Mouse (Mus musculus) T-helper 1 cell (primary cell): ENCODE data around the gene Zfp958.
"Not testable (repeated sequence)": the region's sequence is repeated elsewhere in the genome, so short reads cannot be mapped to it uniquely, and the experiment has no call there.

Source experiments
- in situ Hi-C: fragments of 300-600 bp; cut with MboI, MseI; formaldehyde crosslinking; loops from one replicate; pipeline ENCODE4 v1.15.1; 2025; ENCODE audit warnings: high pct_unique_total_duplicates

The Zfp958 gene

DNA sequence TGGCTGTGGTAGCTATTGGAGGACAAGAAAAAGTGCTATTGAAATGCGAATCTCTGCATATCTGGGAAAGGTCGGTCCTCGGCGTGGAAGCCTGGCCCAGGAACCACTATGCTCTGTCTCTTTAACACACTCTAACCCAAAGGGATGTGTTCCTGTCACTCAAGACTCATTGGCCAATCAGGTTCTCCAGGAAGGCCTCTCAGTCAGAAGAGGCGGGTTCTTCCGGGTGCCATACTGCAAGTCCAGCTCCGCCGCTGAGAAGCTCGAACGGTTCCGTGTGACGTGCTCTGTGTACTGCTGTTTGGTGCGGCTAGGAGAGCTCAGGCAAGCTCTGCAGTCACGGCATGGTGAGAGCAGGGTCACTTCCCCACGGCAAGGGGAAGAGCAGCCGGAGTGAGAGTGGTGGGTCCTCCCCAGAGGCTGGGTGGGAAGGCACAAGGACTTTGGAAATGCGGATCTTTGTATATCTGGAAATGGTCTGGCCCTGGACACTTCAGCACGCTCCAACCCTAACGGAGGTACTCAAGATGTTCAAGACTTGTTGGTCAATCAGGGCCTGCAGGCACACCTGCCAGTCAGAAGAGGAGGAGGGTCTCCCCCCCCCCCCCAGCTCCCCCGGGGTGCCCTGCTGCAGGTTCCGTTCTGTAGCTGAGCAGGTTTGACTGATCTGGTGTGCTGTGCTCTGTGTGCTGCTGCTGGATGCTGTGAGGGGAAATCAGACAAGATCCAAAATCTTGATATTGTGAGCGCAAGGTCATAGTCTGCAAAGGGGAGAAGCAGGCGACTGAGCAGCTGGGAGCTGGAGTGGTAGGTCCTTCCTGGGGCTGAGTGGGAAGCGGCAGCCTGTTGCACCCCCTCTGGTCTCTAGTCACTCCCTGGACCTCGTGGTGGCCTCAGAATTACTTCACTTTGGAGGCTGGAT is at the start of gene Zfp958:
TSS of gene Zfp958 (plus strand) at position 236 of the 922 bp plus-strand sequence.
- in situ Hi-C loops, result loop anchor here (5.0 to 10.0 kb wide), 2 partner anchors 64 to 162 kb away; partner anchors contain the start of gene Shcbp1

DNA sequence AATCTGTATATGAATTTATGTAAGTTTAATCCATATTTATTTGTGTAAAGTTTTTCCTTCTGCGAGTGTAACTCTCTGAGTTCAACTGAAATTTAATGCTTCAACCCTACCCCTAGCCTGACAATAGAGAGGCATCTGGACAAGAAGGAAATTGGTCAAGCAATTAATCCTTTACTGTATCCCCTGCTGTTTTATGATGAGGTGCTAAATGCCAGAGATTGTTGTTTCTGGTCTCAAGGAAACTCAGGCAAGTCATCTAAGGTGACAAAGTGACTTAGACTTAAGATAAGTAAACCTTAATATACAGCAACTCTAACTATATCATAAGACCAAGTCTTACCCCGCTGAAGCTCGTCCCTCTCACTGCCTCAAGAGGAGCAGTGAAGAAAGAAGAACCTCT is 31.0 kb upstream of the Zfp958 start:
- in situ Hi-C loops, result no loop called here

DNA sequence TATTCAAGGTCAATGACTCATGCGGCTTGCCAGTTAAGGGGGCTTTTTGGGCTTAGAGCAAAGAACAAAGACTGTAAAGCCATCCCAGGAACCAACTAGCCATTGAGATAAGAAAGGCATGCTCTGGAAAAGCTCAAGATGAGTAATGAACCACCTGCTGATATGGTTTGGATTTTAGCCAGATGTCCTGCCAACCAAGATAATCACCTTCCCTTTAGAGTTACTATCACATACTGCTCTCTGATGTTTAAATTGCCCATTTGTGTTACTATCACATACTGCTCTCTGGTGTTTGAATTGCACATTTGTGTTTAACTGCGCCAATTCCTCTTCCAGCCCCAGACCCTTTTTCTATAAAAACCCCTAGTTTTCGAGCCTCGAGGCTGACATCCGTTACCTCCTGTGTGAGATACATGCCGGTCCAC is 30.2 kb upstream of the Zfp958 start:
- in situ Hi-C loops, result no loop called here

DNA sequence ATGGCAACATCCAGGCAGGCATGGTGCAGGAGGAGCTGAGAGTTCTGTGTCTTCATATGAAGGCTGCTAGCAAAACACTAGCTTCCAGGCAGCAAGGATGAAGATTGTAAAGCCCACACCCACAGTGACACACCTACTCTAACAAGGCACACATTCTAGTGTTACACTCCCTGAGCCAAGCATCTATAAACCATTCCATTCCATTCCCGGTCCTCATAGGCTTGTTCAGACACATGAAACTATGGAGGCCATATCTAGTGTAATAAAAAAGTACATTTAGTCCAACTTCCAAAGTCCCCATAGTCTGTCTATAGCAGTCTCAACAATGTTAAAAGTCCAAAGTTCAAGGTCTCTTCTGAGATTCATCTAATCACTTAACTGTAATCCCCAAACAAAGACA is 28.3 kb upstream of the Zfp958 start:
- in situ Hi-C loops, result no loop called here

DNA sequence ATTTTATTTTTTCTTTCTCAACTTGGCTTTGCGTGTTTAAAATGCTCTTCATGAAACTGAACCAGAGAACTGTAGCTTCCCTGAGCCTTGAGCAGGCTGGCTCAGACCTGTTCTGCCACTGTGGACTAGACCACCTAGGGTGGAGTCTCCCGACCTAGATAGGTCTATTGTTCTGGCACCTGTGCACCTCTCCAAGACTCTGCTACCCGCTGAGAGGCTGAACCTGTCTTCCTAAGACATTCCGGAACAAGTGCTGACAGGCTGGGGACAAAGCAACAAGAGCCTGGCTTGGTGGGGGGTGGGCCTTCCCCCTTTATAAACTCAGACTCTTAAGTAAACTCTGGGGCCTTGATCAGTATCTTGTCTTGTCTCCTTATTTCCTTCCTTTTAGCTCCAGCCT is 26.6 kb upstream of the Zfp958 start:
- in situ Hi-C loops, result no loop called here

DNA sequence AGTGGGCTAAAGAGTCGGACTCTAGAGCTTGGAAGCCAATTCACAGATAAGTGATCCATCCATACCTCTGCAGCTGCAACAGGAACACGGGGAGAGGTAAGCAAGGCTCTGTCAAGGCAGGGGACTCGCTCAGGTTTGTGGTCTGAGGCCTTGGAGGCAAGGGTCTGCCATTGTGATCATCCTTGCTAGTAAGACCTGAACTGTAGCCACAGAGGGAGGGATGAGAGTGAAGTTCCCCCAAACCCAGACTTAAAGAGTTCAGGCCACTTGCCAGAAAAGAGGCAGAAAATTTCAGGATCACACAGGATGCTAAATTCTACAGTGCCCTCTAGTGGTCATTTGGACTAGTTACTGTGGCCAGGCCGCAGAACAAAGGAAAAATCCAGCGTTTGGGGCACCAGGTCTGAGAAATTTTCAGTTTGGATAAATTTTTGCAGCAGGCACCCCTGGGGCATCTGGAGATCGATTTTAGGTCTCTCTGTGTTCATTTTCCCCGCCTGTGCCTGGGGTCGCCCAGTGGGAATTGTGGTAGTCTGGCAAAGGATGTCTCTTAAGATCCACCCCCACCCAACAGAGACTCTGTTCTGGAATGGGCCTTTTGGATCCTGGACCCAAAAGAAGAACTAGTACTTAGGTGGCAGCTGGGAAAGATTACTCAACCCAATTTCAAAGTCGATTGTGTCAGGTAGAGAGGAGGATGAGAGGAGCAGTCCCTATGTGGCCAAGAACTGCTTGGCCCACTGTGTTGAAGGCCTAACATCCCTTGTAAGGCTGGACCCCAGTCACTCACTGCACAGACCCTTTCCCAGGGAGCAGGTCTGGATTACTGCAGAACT is 24.6 kb upstream of the Zfp958 start:
- in situ Hi-C loops, result no loop called here

DNA sequence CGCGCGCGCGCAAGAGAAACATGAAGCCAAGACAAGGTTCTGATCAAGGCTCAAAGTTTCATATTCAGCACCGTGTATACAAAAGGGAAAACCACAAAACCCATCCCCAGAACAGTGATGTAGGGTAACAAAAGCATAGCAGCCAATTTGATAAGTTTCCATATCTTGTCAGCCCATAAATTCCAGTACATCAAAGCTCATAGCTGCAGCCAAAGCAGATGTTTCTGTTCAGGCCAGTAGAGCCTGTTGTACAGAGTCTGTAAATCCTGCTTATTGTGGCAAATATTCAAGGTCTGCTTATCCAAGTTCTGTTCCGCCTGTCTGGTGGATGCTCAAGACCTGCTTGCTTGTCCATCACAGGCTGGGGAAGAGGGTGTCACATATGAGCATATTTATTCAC is 4.1 kb upstream of the Zfp958 start:
- in situ Hi-C loops, result no loop called here

DNA sequence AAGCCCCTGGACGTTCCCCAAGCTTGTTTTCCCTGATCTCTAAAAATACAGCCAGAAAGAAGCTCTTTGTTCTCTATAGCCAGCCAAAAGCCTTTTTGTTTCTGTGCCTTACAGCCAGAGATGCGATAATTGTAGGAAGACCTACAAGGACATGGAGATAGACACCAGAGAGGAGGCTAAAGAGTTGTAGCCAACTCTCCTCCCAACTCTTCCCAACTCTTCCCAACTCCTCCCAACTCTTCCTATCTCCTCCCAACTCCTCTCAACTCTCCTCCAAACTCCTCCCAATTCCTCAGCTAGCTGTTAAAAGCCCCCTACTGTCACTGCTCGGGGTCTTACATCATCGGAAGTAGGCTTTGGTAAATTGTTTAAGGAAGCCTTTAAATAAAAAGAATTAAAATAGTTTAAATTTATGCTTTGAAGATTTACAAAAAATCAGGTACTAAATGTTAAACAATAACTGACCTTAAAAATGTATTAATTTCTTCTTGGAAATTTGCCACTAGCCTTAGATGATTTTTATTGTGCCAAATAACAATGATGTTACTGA is 1.3 kb upstream of the Zfp958 start:
- in situ Hi-C loops, result loop anchor here (5.0 to 10.0 kb wide), 2 partner anchors 66 to 163 kb away; partner anchors contain the start of gene Shcbp1

DNA sequence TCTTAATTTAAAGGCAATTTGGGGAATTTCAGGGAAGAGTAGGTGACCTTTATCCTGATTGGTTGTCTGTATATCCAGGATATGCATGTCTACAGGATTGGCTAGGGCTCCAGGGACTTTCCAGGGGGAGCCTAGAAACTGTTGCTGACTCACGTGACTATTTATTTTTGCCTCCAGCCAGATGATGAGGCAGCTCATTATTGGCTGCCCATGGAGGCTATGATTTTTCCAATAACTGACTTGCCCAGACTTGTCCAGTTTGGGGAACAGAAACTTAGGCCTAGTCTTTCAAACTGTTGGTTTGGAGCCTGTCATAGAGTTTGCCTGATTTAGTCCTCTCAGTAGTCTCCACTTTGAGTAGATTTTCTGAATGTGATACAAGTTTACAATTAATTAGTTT is 14.4 kb downstream of the Zfp958 start:
- in situ Hi-C loops, result no loop called here

DNA sequence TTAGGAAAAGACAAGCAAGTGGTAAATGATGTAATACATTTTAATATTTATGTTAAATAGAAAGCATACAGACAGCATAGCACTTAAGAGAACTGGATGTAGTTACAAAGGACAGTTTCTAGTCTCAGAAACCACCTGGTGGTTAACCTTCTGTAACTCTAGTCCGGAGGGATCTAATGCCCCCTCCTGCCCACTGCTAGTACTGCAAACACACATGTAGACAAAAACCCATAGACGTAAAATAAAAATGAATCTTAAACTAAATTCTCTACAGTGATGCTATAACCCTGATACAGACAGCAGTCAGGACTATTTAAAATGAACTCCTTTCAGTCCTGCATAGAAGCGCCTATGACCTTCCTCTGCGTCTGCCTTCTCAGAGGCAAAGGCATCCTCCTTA is 24.1 kb downstream of the Zfp958 start:
- in situ Hi-C loops, result no loop called here

DNA sequence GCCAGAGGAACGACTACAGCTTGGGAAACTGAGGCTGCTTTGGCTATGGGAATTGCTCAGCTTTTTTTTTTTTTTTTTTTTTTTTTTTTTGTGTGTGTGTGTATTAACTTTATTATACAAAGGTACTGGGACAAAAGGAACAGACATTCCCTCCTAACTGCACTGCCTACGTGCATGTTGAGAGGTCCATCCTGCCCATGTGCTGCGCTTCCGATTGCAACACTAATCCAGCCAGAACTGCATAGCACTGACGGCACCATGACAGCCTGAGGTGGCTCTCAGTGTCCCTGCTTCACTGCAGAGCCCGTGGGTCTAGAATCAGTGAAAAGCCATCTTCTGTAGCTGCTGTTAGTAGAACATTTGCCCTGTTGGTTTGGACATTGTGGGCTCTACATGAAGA is 30.0 kb downstream of the Zfp958 start:
- in situ Hi-C loops, result not testable (repeated sequence)

DNA sequence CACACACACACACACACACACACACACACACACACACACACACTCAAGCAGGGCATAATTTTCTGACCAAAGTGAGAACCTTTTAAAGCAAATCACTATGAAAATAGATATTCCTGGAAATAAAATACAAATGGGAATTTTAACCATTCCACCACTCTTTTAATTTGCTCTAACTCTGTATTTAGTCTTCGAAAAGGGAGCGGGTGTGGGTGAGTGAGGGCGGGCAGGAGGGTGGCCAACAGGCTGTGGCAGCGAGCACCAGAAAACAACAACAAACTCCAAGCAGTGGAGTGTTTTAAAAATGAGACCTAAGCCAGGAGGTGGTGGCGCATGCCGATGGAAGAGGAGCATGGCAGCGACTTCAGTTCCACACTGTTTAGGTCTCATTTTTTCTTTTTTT is 43.6 kb downstream of the Zfp958 start:
- in situ Hi-C loops, result no loop called here

DNA sequence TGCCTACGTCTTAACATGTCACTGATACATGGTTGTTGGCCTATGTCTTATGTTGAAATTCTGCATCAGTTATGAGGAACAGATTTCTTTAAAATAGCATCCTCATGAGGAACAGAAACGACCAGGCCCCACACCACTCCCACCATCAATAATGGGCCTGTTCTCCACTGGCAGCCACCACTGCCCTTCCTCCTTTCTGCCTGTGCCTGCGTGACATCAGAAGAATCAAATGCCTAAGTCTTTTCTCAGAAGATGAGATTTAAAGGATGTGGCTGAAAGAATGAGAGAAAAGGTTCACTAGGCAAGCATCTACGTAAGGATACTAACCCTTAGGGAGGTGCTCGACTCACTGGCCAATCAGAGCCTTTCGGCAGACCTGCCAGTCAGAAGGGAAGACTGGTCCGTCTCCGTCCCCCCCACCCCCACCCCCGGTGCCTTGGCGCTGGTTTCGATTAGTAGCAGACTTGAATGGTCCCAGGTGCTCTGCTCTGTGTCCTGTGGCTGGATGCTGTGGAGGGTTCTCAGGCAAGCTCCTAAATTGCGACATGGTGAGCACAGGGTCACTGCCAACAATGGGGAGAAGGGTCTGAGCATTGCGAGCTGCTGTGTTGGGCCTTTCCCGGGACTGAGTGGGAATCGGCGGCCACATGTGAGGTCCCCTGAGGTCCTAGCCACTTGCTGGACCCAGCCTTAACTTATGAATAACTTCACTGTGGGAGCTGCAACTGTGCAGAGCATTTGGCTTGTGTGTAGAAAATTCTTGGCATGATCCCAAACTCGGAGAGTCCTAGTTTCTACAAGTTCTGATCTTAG is 62.4 kb downstream of the Zfp958 start:
- in situ Hi-C loops, result loop anchor here (5.0 kb wide), 3 partner anchors 63 to 508 kb away; partner anchors contain the start of genes Evi5l, Shcbp1 and Zfp958

DNA sequence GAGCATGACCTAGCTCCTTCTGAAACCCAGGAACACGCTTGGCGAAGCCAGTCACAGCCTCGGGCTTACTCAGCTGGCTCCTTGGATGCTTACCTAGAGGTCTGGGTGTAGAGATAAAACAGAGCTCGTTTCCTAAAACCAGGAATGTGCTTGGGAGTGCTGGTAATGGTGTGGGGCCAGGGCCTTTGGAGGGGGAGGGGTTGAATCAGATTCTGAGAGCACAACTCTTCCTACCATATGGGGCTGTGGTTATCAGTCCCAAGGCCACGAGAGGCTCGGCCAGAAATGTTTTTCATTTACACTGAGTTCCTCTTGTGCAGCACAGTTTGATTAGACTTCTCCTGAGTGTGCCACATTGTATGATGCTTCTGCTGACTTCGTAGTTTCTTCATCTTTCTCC is 63.6 kb downstream of the Zfp958 start:
- in situ Hi-C loops, result loop anchor here (5.0 kb wide), 3 partner anchors 64 to 509 kb away; partner anchors contain the start of genes Evi5l, Shcbp1 and Zfp958

DNA sequence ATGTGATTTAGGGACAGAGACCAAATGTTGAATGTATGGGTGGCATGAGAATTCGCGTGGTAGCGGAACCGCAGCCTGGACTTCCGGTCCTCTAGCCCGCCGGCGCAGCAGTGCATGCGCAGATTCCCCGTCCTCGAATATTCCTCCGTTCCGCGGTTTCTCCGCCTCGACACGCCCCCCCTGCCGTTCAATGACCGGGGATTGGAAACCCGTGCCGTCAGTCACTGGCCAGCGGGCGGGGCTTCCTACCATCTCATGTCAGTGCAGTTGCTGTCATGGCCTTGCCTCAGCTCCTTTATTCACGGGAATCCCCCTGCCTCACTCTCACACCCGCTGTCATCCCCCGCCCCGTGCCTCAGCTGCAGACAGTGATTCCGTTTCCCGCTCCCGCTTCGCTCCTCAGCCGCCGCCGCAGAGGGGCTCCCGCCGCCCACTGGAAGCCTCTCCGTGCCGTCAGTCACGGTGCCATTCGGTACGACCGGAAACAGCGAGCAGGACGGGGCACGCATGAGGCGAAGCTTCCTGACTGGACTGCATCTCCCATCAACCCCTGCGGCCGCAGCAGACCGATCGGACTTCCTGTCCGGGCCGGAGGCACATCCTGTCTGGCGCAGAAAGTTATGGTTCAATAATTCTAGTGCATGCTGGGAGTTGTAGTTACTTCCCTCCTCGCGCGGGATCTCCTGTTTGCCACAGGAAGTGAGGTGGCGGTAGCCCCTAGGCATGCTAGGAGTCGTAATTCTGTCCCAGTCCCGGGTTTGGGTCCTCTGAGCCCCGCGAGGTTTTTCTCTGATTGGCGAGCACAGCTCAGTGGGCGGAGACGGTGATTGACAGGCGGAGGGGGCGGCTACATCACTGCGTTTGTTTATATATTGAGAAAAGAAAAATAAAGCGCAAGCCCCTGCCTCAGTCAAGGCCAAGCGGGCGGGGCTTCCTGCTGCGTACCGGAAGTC is 64.6 kb downstream of the Zfp958 start:
- in situ Hi-C loops, result loop anchor here (5.0 kb wide), 3 partner anchors 65 to 510 kb away; partner anchors contain the start of genes Evi5l, Shcbp1 and Zfp958

DNA sequence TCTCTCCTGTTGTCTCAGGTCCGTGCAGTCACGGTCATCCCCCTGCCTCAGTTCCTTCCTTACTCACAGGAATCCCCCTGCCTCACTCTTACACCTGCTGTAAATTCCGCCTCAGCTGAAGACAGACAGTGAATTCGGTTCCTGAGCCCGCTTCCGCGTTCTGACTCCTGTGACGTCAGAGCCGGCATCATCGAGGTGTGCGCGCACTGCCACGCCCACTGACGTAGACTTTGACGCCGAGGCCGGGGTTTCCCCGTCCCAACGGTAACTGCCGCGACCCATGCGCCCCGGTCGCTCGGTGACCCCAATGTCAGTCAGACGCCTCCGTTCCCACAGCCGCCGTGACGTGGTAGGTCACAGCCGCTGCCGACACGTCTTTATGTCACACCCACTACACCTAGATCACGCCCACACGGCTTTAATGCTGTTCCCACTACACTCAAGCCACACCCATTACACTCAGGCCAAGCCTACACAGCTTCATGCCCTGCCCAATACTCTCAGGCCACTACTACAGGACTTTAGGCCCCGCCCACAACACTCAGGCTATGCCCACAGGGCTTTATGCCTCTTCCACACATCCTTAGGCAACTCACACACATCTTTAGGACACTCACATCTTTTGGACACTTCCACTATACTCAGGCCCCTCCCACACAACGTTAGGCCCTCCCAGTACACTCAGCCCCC is 65.4 kb downstream of the Zfp958 start:
- in situ Hi-C loops, result loop anchor here (5.0 kb wide), 3 partner anchors 66 to 511 kb away; partner anchors contain the start of genes Evi5l, Shcbp1 and Zfp958

DNA sequence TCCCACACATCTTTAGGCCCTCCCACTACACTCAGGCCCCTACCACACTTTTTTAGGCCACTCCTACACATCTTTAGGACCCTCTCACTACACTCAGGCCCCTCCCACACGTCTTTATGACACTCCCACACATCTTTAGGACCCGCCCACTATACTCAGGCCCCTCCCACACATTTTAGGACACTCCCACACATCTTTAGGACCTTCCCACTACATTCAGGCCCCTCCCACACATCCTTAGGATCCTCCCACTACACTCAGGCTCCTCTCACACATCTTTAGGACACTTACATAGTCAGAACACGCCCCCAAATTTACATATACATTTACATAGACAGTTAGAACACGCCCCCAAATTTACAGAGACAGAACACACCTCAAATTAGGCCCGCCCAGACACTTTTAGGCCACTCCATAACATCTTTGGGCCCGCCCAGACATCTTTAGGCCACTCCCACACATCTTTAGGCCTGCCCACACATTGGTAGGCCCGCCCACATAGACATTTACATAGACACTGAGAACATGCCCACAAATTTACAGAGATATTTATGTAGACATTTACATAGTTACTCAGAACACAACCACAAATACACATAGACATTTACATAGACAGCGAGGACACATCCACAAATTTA is 66.1 kb downstream of the Zfp958 start:
- in situ Hi-C loops, result loop anchor here (5.0 kb wide), 3 partner anchors 67 to 512 kb away; partner anchors contain the start of genes Evi5l, Shcbp1 and Zfp958

DNA sequence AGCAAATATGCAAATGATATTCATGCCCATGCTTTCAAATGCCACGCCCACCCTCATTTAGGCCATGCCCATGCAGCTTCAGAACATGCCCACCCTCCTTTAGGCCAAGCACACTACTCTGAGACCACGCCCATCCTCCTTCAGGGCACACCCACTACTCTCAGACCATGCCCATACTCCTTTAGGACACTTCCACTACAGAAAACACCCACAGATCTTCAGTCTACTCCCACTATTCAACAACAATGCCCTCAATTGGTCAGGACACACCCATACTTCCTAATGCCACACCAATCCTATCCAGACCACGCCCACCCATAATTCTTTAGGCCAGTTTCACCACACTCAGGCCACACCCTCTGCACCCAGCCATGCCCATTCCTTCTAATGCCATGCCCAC is 66.8 kb downstream of the Zfp958 start:
- in situ Hi-C loops, result loop anchor here (5.0 kb wide), 3 partner anchors 67 to 512 kb away; partner anchors contain the start of genes Evi5l, Shcbp1 and Zfp958
